ENCODE assay signal across 20 mouse cellular contexts in genomic region chr12:110757161-110757560, GRCm38 (mm10). TPM values are rescaled to one million over a fixed set of nuclear protein-coding genes. Genes with fewer than 3 reads are reported as not detected.
DNase-seq lines count a peak whose midpoint lies in the region; ATAC-seq and TF ChIP-seq lines count a peak whose summit lies in the region.
"Had no signal": no experiment of that assay in that cellular context is flagged by ENCODE, and none has a peak within 500 bp of the region (broad histone marks: within the 10 kb centered on the region; RNA-seq: fewer than 3 reads in every experiment).

No protein-coding gene starts in this region.

- H3K4me1 ChIP-seq in heart, adult 2 months (ENCODE audit: control insufficient read depth, insufficient read depth, low read length) = peaks cover 1% of the 10 kb centered on the region; the same call in 1 of the 2 replicates
- H3K4me1 ChIP-seq: embryonic facial prominence, embryonic 12.5 days; limb, embryonic 12.5 days; neural tube, embryonic 12.5 days; stomach, embryonic 15.5 days had no signal

- no peak for TF ChIP-seq CTCF in heart, adult 2 months (IDR thresholded peaks at IDR 0.05)

- H3K79me2 ChIP-seq in heart, adult 2 months (replicated peaks; ENCODE audit: control insufficient read depth, insufficient read depth, low read length) = peaks cover 10% of the 10 kb centered on the region

- ATAC-seq in hematopoietic stem cell, adult 5-6 weeks (replicated peaks in 1 of 2; ENCODE audit: insufficient read depth in 1 of 2, low FRiP score in 2 of 2, low TSS enrichment in 1 of 2, low read depth in 1 of 2, poor library complexity in 2 of 2, severe bottlenecking in 2 of 2) = peak; percentile 37 to 46; a peak in 2 of 4 replicates
- ATAC-seq in megakaryocyte progenitor cell, adult 5-6 weeks (replicated peaks; ENCODE audit: poor library complexity) = peak; percentile 68

- no peak for TF ChIP-seq POLR2A in heart, adult 2 months (IDR thresholded peaks at IDR 0.05; ENCODE audit: insufficient read depth, low read depth, low read length)

- no peaks in the 10 kb centered on the region for H3K27me3 ChIP-seq in heart, adult 2 months (ENCODE audit: control insufficient read depth, insufficient read depth, low read length)
- H3K27me3 ChIP-seq: CH12.LX; embryonic facial prominence, embryonic 12.5 days; hindbrain, embryonic 15.5 days; limb, embryonic 12.5 days; neural tube, embryonic 12.5 days; stomach, embryonic 15.5 days had no signal

- H3K4me3 ChIP-seq in heart, adult 2 months = no peak overlapping the region
- H3K4me3 ChIP-seq: embryonic facial prominence, embryonic 12.5 days; hindbrain, embryonic 15.5 days; limb, embryonic 12.5 days; neural tube, embryonic 12.5 days; stomach, embryonic 15.5 days had no signal

- DNase-seq in heart, adult 2 months = peak in 1 of 2 experiments; percentile 20
- DNase-seq in heart, postnatal 14 days = no peak
- DNase-seq in 416B (ENCODE audit: low read depth) = peak; percentile 78
- no peak for DNase-seq in kidney, adult 11 months
- DNase-seq in gastrocnemius, postnatal 10 days = no peak
- no peak for DNase-seq in embryo, embryonic 11 days
- DNase-seq: adrenal gland, postnatal 14 days; cerebellum, adult 18-20 months; gastrocnemius, postnatal 25 days; kidney, adult 2 months; kidney, postnatal 14 days; layer of hippocampus, adult 9-11 months had no signal

- peaks cover 2% of the 10 kb centered on the region for H3K36me3 ChIP-seq in heart, adult 2 months (ENCODE audit: control insufficient read depth, insufficient read depth, low read length)

- no peak overlapping the region for H3K9ac ChIP-seq in heart, adult 2 months (ENCODE audit: low read depth, low read length)
- H3K9ac ChIP-seq: embryonic facial prominence, embryonic 12.5 days; hindbrain, embryonic 15.5 days; limb, embryonic 12.5 days; neural tube, embryonic 12.5 days; stomach, embryonic 15.5 days had no signal

- intact Hi-C loops in heart, adult 2 months (cut with DNase I) = no loop called here
- intact Hi-C loops in heart, postnatal 14 days (cut with DNase I) = no loop called here

- H3K27ac ChIP-seq in heart, adult 2 months = peak overlapping the region; percentile 63
- H3K27ac ChIP-seq: embryonic facial prominence, embryonic 12.5 days; hindbrain, embryonic 15.5 days; limb, embryonic 12.5 days; neural tube, embryonic 12.5 days; stomach, embryonic 15.5 days had no signal

- no peak for TF ChIP-seq EP300 in heart, adult 2 months (IDR thresholded peaks at IDR 0.05; ENCODE audit: insufficient read depth, low read depth, low read length)

- WGBS in heart, adult 2 months = 49% methylated on average over 3 of the region's 3 CpGs

RNA-seq across cellular contexts. Expression of gene Wdr20, which starts 19.4 kb away (rescaled TPM):
- total RNA-seq in heart, adult 2 months (2021) = 10 to 100 TPM; 28.6 to 30.9 TPM
- polyA plus RNA-seq in heart, adult 2 months (2012; rRNA removed) = 14.5 and 20.1 TPM in 2 replicates
- 10 to 100 TPM; 32.9 to 35.2 TPM for total RNA-seq in heart, postnatal 14 days (2021)
- total RNA-seq in hematopoietic stem cell, adult 5-6 weeks (2017) = 37.6 and 43.4 TPM in 2 replicates
- 21.3 and 22.8 TPM in 2 replicates for total RNA-seq in megakaryocyte progenitor cell, adult 5-6 weeks (2015)
- total RNA-seq in megakaryocyte progenitor cell, adult 5-6 weeks (2017) = 27.1 and 36.2 TPM in 2 replicates
- total RNA-seq in gastrocnemius, postnatal 10 days (2021) = 10 to 100 TPM; 20.5 TPM

RNA-seq across cellular contexts. Expression of gene Hsp90aa1, which starts 54.6 kb away (rescaled TPM):
- 100 to 1,000 TPM; 186 to 228 TPM for total RNA-seq in heart, adult 2 months (2021)
- polyA plus RNA-seq in heart, adult 2 months (2012; rRNA removed) = 47.5 and 99.5 TPM in 2 replicates
- total RNA-seq in heart, postnatal 14 days (2021) = 100 to 1,000 TPM in 1 of 2 experiments, 10 to 100 TPM in 1; 98.6 to 163 TPM
- 1,218 and 1,648 TPM in 2 replicates for total RNA-seq in hematopoietic stem cell, adult 5-6 weeks (2017)
- 1,320 and 1,329 TPM in 2 replicates for total RNA-seq in megakaryocyte progenitor cell, adult 5-6 weeks (2015)
- 1,319 and 1,619 TPM in 2 replicates for total RNA-seq in megakaryocyte progenitor cell, adult 5-6 weeks (2017)
- total RNA-seq in gastrocnemius, postnatal 10 days (2021) = 10 to 100 TPM; 63.8 to 80.1 TPM
